Mouse (Mus musculus) layer of hippocampus, adult 2 months (tissue): ENCODE results near the gene Farp1. TPM values are rescaled to one million over a fixed set of nuclear protein-coding genes. Genes with fewer than 3 reads are reported as not detected.

Source experiments
- DNase-seq, 2 experiments: peaks; one replicate each; pipeline ENCODE4 v3.0.0; 2022; ENCODE audit warnings: low spot score in 2 of 2
- H3K27ac ChIP-seq: fragments of 200-600 bp; 2 replicates; pipeline ENCODE4 v1.8.1; 2022
- H3K4me3 ChIP-seq: fragments of 200-600 bp; 2 replicates; pipeline ENCODE4 v1.8.1; 2022; ENCODE audit warnings: mild to moderate bottlenecking
- CTCF ChIP-seq: fragments of 200-600 bp; conservative IDR thresholded peaks from 2 replicates; pipeline ENCODE4 v1.8.1; 2022; ENCODE audit warnings: antibody characterized with exemption, mild to moderate bottlenecking, moderate library complexity
- total RNA-seq, 2 experiments: library from RNA; stranded (reverse); gene quantifications; 2 replicates each; pipeline ENCODE4 v1.2.3; 2021

The Farp1 gene
- total RNA-seq, 2 experiments from 2014 or later: 102 TPM

GRCm38 (mm10) chr14:121214636-121215257, 179.7 kb downstream of the Farp1 start:
- DNase-seq: no peak
- Histone ChIP-seq H3K4me3 (no peak overlapping the region), H3K27ac (peak overlapping the region; percentile 2; the same call in 1 of the 2 replicates)
- no peak for TF ChIP-seq CTCF

- H3K27ac ChIP-seq: peak overlapping the region; percentile 23; the same call in 1 of the 2 replicates
- no peak for TF ChIP-seq CTCF
- no peak for DNase-seq
- H3K4me3 ChIP-seq: no peak overlapping the region
These were observed 180.8 kb downstream of the Farp1 start for GRCm38 (mm10) chr14:121215817-121216216.

GRCm38 (mm10) chr14:121216672-121217071, 181.7 kb downstream of the Farp1 start:
- H3K4me3 ChIP-seq: no peak overlapping the region
- TF ChIP-seq CTCF: no peak
- no peak for DNase-seq

GRCm38 (mm10) chr14:121218620-121219019, 183.6 kb downstream of the Farp1 start:
- TF ChIP-seq CTCF: peak; percentile 64
- Histone ChIP-seq H3K27ac (0 out of 2 replicates have a peak overlapping the region, but pooled peaks have one; percentile 5), H3K4me3 (no peak overlapping the region)
- DNase-seq: peak in 1 of 2 experiments; percentile 21

More at GRCm38 (mm10) chr14:121216672-121217071, 181.7 kb downstream of the Farp1 start:
- no peak overlapping the region; the same call in 1 of the 2 replicates for H3K27ac ChIP-seq

- Histone ChIP-seq H3K4me3 (no peak overlapping the region), H3K27ac (peak overlapping the region; percentile 5; the same call in 1 of the 2 replicates)
- no peak for TF ChIP-seq CTCF
- DNase-seq: no peak
These were observed 184.4 kb downstream of the Farp1 start for GRCm38 (mm10) chr14:121219226-121220039.

GRCm38 (mm10) chr14:121220040-121220322, 185.0 kb downstream of the Farp1 start:
- Histone ChIP-seq H3K4me3 (no peak overlapping the region), H3K27ac (no peak overlapping the region)
- no peak for TF ChIP-seq CTCF
- no peak for DNase-seq

- H3K4me3 ChIP-seq: no peak overlapping the region
- peak; percentile 84 for TF ChIP-seq CTCF
- no peak overlapping the region for H3K27ac ChIP-seq
- peak; percentile 57 to 64 for DNase-seq
These were observed 185.7 kb downstream of the Farp1 start for GRCm38 (mm10) chr14:121220723-121221122.

- no peak overlapping the region for H3K4me3 ChIP-seq
- DNase-seq: no peak
- H3K27ac ChIP-seq: 0 out of 2 replicates have a peak overlapping the region, but pooled peaks have one; percentile 3
- no peak for TF ChIP-seq CTCF
These were observed 190.8 kb downstream of the Farp1 start for GRCm38 (mm10) chr14:121225804-121226203.

- Histone ChIP-seq H3K27ac (no peak overlapping the region), H3K4me3 (no peak overlapping the region)
- DNase-seq: no peak
- TF ChIP-seq CTCF: peak; percentile 34; the same call in 1 of the 2 replicates
These were observed 194.2 kb downstream of the Farp1 start for GRCm38 (mm10) chr14:121229036-121229773.

- TF ChIP-seq CTCF: no peak
These were observed 196.2 kb downstream of the Farp1 start for GRCm38 (mm10) chr14:121231232-121231631.

GRCm38 (mm10) chr14:121234741-121235307, 199.8 kb downstream of the Farp1 start:
- no peak for DNase-seq
- H3K4me3 ChIP-seq: no peak overlapping the region
- no peak for TF ChIP-seq CTCF
- no peak overlapping the region for H3K27ac ChIP-seq

More at GRCm38 (mm10) chr14:121231232-121231631, 196.2 kb downstream of the Farp1 start:
- DNase-seq: no peak
- Histone ChIP-seq H3K27ac (no peak overlapping the region), H3K4me3 (no peak overlapping the region)

GRCm38 (mm10) chr14:121236736-121237135, 201.7 kb downstream of the Farp1 start:
- no peak for DNase-seq
- no peak for TF ChIP-seq CTCF
- Histone ChIP-seq H3K27ac (no peak overlapping the region), H3K4me3 (no peak overlapping the region)
